Mouse (Mus musculus): Measurements from ENCODE around the gene Cand2. TPM values are rescaled to one million over a fixed set of nuclear protein-coding genes. Genes with fewer than 3 reads are reported as not detected.

The Cand2 gene
- polyA plus RNA-seq, 1 experiment from 2014 or later = 2.5 TPM

DNA sequence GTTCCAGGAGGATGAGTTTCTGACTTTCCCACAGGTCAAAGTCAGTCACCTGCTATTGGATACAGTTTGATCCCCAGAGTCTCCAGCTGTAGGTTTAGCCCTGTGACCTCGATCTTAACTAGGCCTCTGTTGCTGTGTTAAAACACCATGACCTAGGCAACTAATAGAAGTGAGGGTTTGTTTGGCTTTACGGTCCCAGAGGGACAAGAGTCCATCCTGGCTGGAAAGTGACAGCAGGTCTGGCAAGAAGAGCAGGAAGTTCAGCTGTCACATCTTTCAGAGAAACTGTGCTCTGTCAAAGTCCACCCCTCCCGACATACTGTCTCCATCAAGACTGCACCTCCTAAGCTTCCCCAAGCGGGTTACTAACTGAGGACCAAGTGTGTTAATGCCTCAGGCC is 3.5 kb upstream of the Cand2 start:
- no peak for ATAC-seq
- Histone ChIP-seq H3K27ac (ENCODE audit: low read length) (no peak overlapping the region), H3K9ac (replicated peaks; ENCODE audit: low read depth) (no peak overlapping the region), H3K36me3 (ENCODE audit: insufficient read depth, low read length) (no peaks in the 10 kb centered on the region), H3K9me3 (ENCODE audit: low read length) (no peaks in the 10 kb centered on the region), H3K4me3 (ENCODE audit: low read depth, low read length) (no peak overlapping the region), H3K4me2 (replicated peaks; ENCODE audit: low read depth, low read length) (no peak overlapping the region), H3K4me1 (ENCODE audit: insufficient read depth, low read depth, low read length) (peaks cover 2% of the 10 kb centered on the region; the same call in 1 of the 2 replicates), H3K27me3 (replicated peaks; ENCODE audit: insufficient read depth, low read length) (no peaks in the 10 kb centered on the region)
- TF ChIP-seq CTCF (IDR thresholded peaks at IDR 0.05) = no peak
- TF ChIP-seq EP300 (IDR thresholded peaks at IDR 0.05) = no peak
- DNase-seq (ENCODE audit: low spot score) = no peak
- WGBS = 55% methylated on average over 4 of the region's 4 CpGs

GRCm38 (mm10) chr6:115772201-115772600 is 2.1 kb upstream of the Cand2 start:
- no peak overlapping the region for H3K4me3 ChIP-seq (ENCODE audit: low read depth, low read length)
- 82% methylated on average over 6 of the region's 6 CpGs for WGBS
- H3K4me1 ChIP-seq (ENCODE audit: insufficient read depth, low read depth, low read length) = peaks cover 10% of the 10 kb centered on the region; the same call in 1 of the 2 replicates
- H3K27me3 ChIP-seq (replicated peaks; ENCODE audit: insufficient read depth, low read length) = no peaks in the 10 kb centered on the region
- no peak for ATAC-seq
- no peak overlapping the region for H3K9ac ChIP-seq (replicated peaks; ENCODE audit: low read depth)
- H3K9me3 ChIP-seq (ENCODE audit: low read length) = no peaks in the 10 kb centered on the region
- H3K4me2 ChIP-seq (replicated peaks; ENCODE audit: low read depth, low read length) = no peak overlapping the region
- no peak; the same call in 1 of the 2 replicates for TF ChIP-seq CTCF (IDR thresholded peaks at IDR 0.05)
- TF ChIP-seq EP300 (IDR thresholded peaks at IDR 0.05) = no peak
- no peaks in the 10 kb centered on the region for H3K36me3 ChIP-seq (ENCODE audit: insufficient read depth, low read length)
- DNase-seq (ENCODE audit: low spot score) = no peak
- H3K27ac ChIP-seq (ENCODE audit: low read length) = no peak overlapping the region

DNA sequence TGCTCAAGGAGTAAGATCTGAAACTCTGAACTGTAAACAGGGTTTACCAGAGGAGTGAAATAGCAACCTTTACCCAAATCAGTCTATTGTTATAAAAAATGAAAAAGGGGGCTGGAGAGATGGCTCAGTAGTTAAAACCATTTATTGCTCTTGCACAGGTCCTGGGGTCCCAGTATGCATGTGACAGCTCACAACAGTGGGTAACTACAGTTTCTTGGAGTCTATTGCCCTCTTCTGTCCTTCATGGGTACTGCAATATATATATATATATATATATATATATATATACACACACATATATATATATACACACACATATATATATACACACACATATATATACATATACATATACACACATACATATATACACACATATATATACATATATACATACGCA is 1.7 kb upstream of the Cand2 start:
- no peaks in the 10 kb centered on the region for H3K36me3 ChIP-seq (ENCODE audit: insufficient read depth, low read length)
- WGBS = 100% methylated on average over 1 of the region's 1 CpGs
- H3K4me1 ChIP-seq (ENCODE audit: insufficient read depth, low read depth, low read length) = peaks cover 10% of the 10 kb centered on the region; the same call in 1 of the 2 replicates
- TF ChIP-seq CTCF (IDR thresholded peaks at IDR 0.05) (peak; percentile 53), EP300 (IDR thresholded peaks at IDR 0.05) (no peak)
- H3K4me3 ChIP-seq (ENCODE audit: low read depth, low read length) = no peak overlapping the region
- DNase-seq (ENCODE audit: low spot score) (peak; percentile 33), ATAC-seq (no peak)
- no peak overlapping the region for H3K9ac ChIP-seq (replicated peaks; ENCODE audit: low read depth)
- H3K27me3 ChIP-seq (replicated peaks; ENCODE audit: insufficient read depth, low read length) = no peaks in the 10 kb centered on the region
- H3K27ac ChIP-seq (ENCODE audit: low read length) = no peak overlapping the region
- no peak overlapping the region for H3K4me2 ChIP-seq (replicated peaks; ENCODE audit: low read depth, low read length)
- H3K9me3 ChIP-seq (ENCODE audit: low read length) = no peaks in the 10 kb centered on the region

GRCm38 (mm10) chr6:115773966-115774413 is 348 bp upstream of the Cand2 start:
- ATAC-seq (peak; percentile 58; the same call in 1 of the 2 replicates), DNase-seq (ENCODE audit: low spot score) (peak; percentile 60)
- 2% methylated on average over 14 of the region's 14 CpGs for WGBS
- peaks cover 10% of the 10 kb centered on the region; the same call in 1 of the 2 replicates for H3K4me1 ChIP-seq (ENCODE audit: insufficient read depth, low read depth, low read length)
- peak overlapping the region; percentile 58 for H3K4me3 ChIP-seq (ENCODE audit: low read depth, low read length)
- TF ChIP-seq CTCF (IDR thresholded peaks at IDR 0.05) = 0 out of 2 replicates have a peak, but pooled peaks have one; percentile 10
- TF ChIP-seq EP300 (IDR thresholded peaks at IDR 0.05) = no peak
- no peak overlapping the region for H3K9ac ChIP-seq (replicated peaks; ENCODE audit: low read depth)
- peak overlapping the region; percentile 90 for H3K4me2 ChIP-seq (replicated peaks; ENCODE audit: low read depth, low read length)
- no peak overlapping the region for H3K27ac ChIP-seq (ENCODE audit: low read length)
- no peaks in the 10 kb centered on the region for H3K9me3 ChIP-seq (ENCODE audit: low read length)
- no peaks in the 10 kb centered on the region for H3K36me3 ChIP-seq (ENCODE audit: insufficient read depth, low read length)
- no peaks in the 10 kb centered on the region for H3K27me3 ChIP-seq (replicated peaks; ENCODE audit: insufficient read depth, low read length)

DNA sequence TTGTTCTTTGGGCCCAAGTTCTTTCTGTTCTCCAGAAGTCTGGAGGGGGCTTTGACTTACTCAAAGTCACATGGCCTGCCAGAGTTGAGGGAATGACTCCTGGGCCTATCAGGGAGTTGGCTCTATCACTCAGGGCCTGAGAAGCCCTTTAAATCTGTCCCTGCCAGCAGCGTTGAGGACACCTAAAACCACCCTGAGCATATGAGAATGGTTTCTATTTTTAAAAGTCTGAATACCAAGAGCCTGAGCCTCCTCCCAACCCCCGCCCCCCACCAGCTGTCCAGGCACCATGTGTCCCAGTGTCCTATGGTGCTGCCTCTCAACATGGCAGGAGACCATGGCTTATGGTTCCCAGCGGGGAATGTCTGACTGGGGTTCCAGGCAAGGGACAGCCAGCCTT is 1.5 kb downstream of the Cand2 start:
- 25% methylated on average over 3 of the region's 3 CpGs for WGBS
- no peak overlapping the region for H3K4me3 ChIP-seq (ENCODE audit: low read depth, low read length)
- DNase-seq (ENCODE audit: low spot score) = peak; percentile 28

DNA sequence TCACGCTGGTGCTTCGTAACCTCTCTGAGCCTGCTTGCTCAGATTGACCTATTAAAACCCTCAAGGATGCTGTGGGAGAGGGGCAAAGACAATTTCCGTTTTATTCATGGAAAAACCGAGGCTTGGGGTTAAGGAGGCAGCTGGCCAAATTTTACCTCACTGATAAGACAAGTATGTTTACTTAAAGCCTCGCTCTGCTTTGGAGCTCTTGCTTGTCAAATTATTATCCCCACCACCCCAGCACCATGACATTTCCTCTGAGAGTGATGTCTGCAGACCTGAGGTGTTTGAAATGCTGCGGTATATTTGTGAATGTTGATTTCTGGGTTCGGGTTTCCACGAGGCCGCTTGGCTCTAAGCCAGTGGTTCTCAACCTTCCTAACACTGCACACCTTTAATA is 2.0 kb downstream of the Cand2 start:
- no peak for ATAC-seq
- Histone ChIP-seq H3K9ac (replicated peaks; ENCODE audit: low read depth) (no peak overlapping the region), H3K4me2 (replicated peaks; ENCODE audit: low read depth, low read length) (no peak overlapping the region), H3K27ac (ENCODE audit: low read length) (no peak overlapping the region), H3K4me3 (ENCODE audit: low read depth, low read length) (no peak overlapping the region), H3K4me1 (ENCODE audit: insufficient read depth, low read depth, low read length) (peaks cover 10% of the 10 kb centered on the region; the same call in 1 of the 2 replicates), H3K27me3 (replicated peaks; ENCODE audit: insufficient read depth, low read length) (no peaks in the 10 kb centered on the region), H3K36me3 (ENCODE audit: insufficient read depth, low read length) (no peaks in the 10 kb centered on the region), H3K9me3 (ENCODE audit: low read length) (no peaks in the 10 kb centered on the region)
- WGBS = 13% methylated on average over 9 of the region's 9 CpGs
- peak; percentile 20 for DNase-seq (ENCODE audit: low spot score)
- no peak for TF ChIP-seq EP300 (IDR thresholded peaks at IDR 0.05)
- TF ChIP-seq CTCF (IDR thresholded peaks at IDR 0.05) = no peak

More for the DNA sequence above, 1.5 kb downstream of the Cand2 start:
- no peaks in the 10 kb centered on the region for H3K36me3 ChIP-seq (ENCODE audit: insufficient read depth, low read length)
- H3K27me3 ChIP-seq (replicated peaks; ENCODE audit: insufficient read depth, low read length) = no peaks in the 10 kb centered on the region
- H3K9me3 ChIP-seq (ENCODE audit: low read length) = no peaks in the 10 kb centered on the region
- H3K4me2 ChIP-seq (replicated peaks; ENCODE audit: low read depth, low read length) = no peak overlapping the region
- ATAC-seq = peak; percentile 28
- H3K4me1 ChIP-seq (ENCODE audit: insufficient read depth, low read depth, low read length) = peaks cover 10% of the 10 kb centered on the region; the same call in 1 of the 2 replicates
- TF ChIP-seq EP300 (IDR thresholded peaks at IDR 0.05) = no peak
- TF ChIP-seq CTCF (IDR thresholded peaks at IDR 0.05) = no peak
- no peak overlapping the region for H3K27ac ChIP-seq (ENCODE audit: low read length)
- no peak overlapping the region for H3K9ac ChIP-seq (replicated peaks; ENCODE audit: low read depth)
